9 mouse cellular contexts compared by ENCODE assay signal in the genomic region with DNA sequence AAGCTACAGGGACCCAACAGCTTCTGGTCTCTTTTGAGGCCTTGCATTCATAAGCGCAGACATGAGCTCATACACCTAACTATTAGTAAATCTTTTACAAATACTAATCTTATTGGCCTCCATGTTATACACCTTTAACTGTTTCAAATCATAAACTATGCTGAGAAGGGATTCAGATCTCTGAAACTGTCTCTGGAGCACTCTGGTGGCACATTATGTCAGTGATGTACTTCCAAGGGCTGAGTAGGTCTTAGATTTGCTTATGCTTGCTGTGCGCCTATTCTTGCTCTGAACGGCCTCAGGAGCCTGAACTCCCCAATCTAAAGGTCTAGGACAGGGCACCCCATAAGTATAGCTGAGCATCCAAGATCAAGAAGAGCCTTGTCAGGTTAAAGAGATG. TPM values are rescaled to one million over a fixed set of nuclear protein-coding genes. Genes with fewer than 3 reads are reported as not detected.
DNase-seq lines count a peak whose midpoint lies in the region; ATAC-seq and TF ChIP-seq lines count a peak whose summit lies in the region.
"Had no signal": no experiment of that assay in that cellular context is flagged by ENCODE, and none has a peak within 500 bp of the region (broad histone marks: within the 10 kb centered on the region; RNA-seq: fewer than 3 reads in every experiment).

No protein-coding gene starts in this region.

- H3K36me3 ChIP-seq in embryonic facial prominence, embryonic 14.5 days (ENCODE audit: control insufficient read depth, insufficient read depth, low read length): peaks cover 36% of the 10 kb centered on the region
- peaks cover 19% of the 10 kb centered on the region for H3K36me3 ChIP-seq in intestine, postnatal 0 days (ENCODE audit: control insufficient read depth, insufficient read depth)
- H3K36me3 ChIP-seq in neural tube, embryonic 14.5 days (ENCODE audit: control insufficient read depth, insufficient read depth, low read length): peaks cover 23% of the 10 kb centered on the region

- WGBS in embryonic facial prominence, embryonic 14.5 days: 77% methylated on average over 3 of the region's 3 CpGs
- WGBS in intestine, postnatal 0 days: 65% methylated on average over 3 of the region's 3 CpGs
- 60% methylated on average over 3 of the region's 3 CpGs for WGBS in neural tube, embryonic 14.5 days

- no peak for ATAC-seq in embryonic facial prominence, embryonic 14.5 days (ENCODE audit: low read depth)
- ATAC-seq in intestine, postnatal 0 days: no peak
- ATAC-seq in neural tube, embryonic 14.5 days (ENCODE audit: low read depth): no peak

- peak overlapping the region; percentile 64 for H3K4me3 ChIP-seq in left cerebral cortex, adult 2 months
- H3K4me3 ChIP-seq in embryonic facial prominence, embryonic 14.5 days (ENCODE audit: low read depth, low read length): peak overlapping the region; percentile 54
- H3K4me3 ChIP-seq in intestine, postnatal 0 days (ENCODE audit: low read depth, low read length): peak overlapping the region; percentile 49
- peak overlapping the region; percentile 61; the same call in 1 of the 2 replicates for H3K4me3 ChIP-seq in neural tube, embryonic 14.5 days (ENCODE audit: low read depth, low read length)

- no peak for TF ChIP-seq CTCF in left cerebral cortex, adult 2 months (IDR thresholded peaks at IDR 0.05)
- TF ChIP-seq CTCF in intestine, postnatal 0 days (IDR thresholded peaks at IDR 0.05; ENCODE audit: low read depth): no peak

- H3K9ac ChIP-seq in embryonic facial prominence, embryonic 14.5 days (ENCODE audit: low read depth, low read length): peak overlapping the region; percentile 86
- H3K9ac ChIP-seq in intestine, postnatal 0 days (ENCODE audit: low read depth, low read length): 0 out of 2 replicates have a peak overlapping the region, but pooled peaks have one; percentile 68
- H3K9ac ChIP-seq in neural tube, embryonic 14.5 days (replicated peaks; ENCODE audit: low read depth, low read length): no peak overlapping the region; the same call in 1 of the 2 replicates

- H3K4me1 ChIP-seq in embryonic facial prominence, embryonic 14.5 days (ENCODE audit: control insufficient read depth, insufficient read depth, low read length): peaks cover 26% of the 10 kb centered on the region
- 0 out of 2 replicates have a peak, but pooled peaks cover 9% of the 10 kb centered on the region for H3K4me1 ChIP-seq in intestine, postnatal 0 days (replicated peaks; ENCODE audit: control insufficient read depth, insufficient read depth, low read length)
- peaks cover 23% of the 10 kb centered on the region for H3K4me1 ChIP-seq in neural tube, embryonic 14.5 days (ENCODE audit: control insufficient read depth, insufficient read depth, low read length)

- intact Hi-C loops in left cerebral cortex, adult 2 months (cut with DNase I): loop anchor here (2.0 to 5.0 kb wide), 2 partner anchors 40 to 79 kb away; a partner anchor contains a TSS
- intact Hi-C loops in gastrocnemius, postnatal 14 days (cut with DNase I; ENCODE audit: low total_unique reads): no loop called here

- H3K4me2 ChIP-seq in embryonic facial prominence, embryonic 14.5 days (ENCODE audit: low read depth, low read length): peak overlapping the region; percentile 87
- H3K4me2 ChIP-seq in intestine, postnatal 0 days (replicated peaks; ENCODE audit: low read depth): peak overlapping the region; percentile 86
- peak overlapping the region; percentile 83 for H3K4me2 ChIP-seq in neural tube, embryonic 14.5 days (ENCODE audit: low read depth, low read length)

- DNase-seq in left cerebral cortex, adult 2 months (ENCODE audit: extremely low spot score in 1 of 2, low spot score in 2 of 2): no peak
- DNase-seq in left cerebral cortex, adult 9 months (ENCODE audit: low spot score in 2 of 2): no peak
- no peak for DNase-seq in embryonic facial prominence, embryonic 14.5 days (ENCODE audit: low spot score)
- DNase-seq in frontal cortex, postnatal 14 days (ENCODE audit: low spot score in 2 of 2): no peak
- no peak for DNase-seq in kidney, adult 11 months
- no peak for DNase-seq in gastrocnemius, postnatal 14 days

- no peaks in the 10 kb centered on the region for H3K27me3 ChIP-seq in embryonic facial prominence, embryonic 14.5 days (replicated peaks; ENCODE audit: control insufficient read depth, insufficient read depth, low read length)
- no peaks in the 10 kb centered on the region for H3K27me3 ChIP-seq in intestine, postnatal 0 days (replicated peaks; ENCODE audit: control insufficient read depth, insufficient read depth, low read length)
- H3K27me3 ChIP-seq in neural tube, embryonic 14.5 days (ENCODE audit: control insufficient read depth, insufficient read depth, low read length): no peaks in the 10 kb centered on the region

- peak overlapping the region; percentile 99 for H3K27ac ChIP-seq in left cerebral cortex, adult 2 months
- peak overlapping the region; percentile 97 for H3K27ac ChIP-seq in embryonic facial prominence, embryonic 14.5 days (replicated peaks; ENCODE audit: low read depth, low read length)
- H3K27ac ChIP-seq in intestine, postnatal 0 days (ENCODE audit: low read depth, low read length): peak overlapping the region; percentile 96; the same call in 1 of the 2 replicates
- H3K27ac ChIP-seq in neural tube, embryonic 14.5 days (ENCODE audit: low read depth, low read length): peak overlapping the region; percentile 99

- H3K9me3 ChIP-seq in embryonic facial prominence, embryonic 14.5 days (ENCODE audit: control insufficient read depth, low read length): no peaks in the 10 kb centered on the region
- H3K9me3 ChIP-seq in intestine, postnatal 0 days (ENCODE audit: control insufficient read depth): no peaks in the 10 kb centered on the region
- H3K9me3 ChIP-seq in neural tube, embryonic 14.5 days (ENCODE audit: control insufficient read depth, low read length): no peaks in the 10 kb centered on the region

RNA-seq across cellular contexts. Expression of a gene that starts 0.7 kb away (rescaled TPM):
- 100 to 1,000 TPM; 298 to 309 TPM for total RNA-seq in left cerebral cortex, adult 2 months (2021)
- polyA plus RNA-seq in embryonic facial prominence, embryonic 14.5 days (2014; fragmentation: Nextera tagmentation; extraction: Ambion mirVana): 392 and 415 TPM in 2 replicates
- polyA plus RNA-seq in intestine, postnatal 0 days (2015; fragmentation: Nextera tagmentation; extraction: Ambion mirVana): 238 and 259 TPM in 2 replicates
- 634 and 689 TPM in 2 replicates for polyA plus RNA-seq in neural tube, embryonic 14.5 days (2014; fragmentation: Nextera tagmentation; extraction: Ambion mirVana)
- total RNA-seq in gastrocnemius, postnatal 14 days (2021): 100 to 1,000 TPM; 207 to 228 TPM

RNA-seq across cellular contexts. Expression of a gene that starts 3.3 kb away (rescaled TPM):
- 1 to 10 TPM; 3.3 to 4.0 TPM for total RNA-seq in left cerebral cortex, adult 2 months (2021)
- polyA plus RNA-seq in embryonic facial prominence, embryonic 14.5 days (2014; fragmentation: Nextera tagmentation; extraction: Ambion mirVana): 14.3 and 16.1 TPM in 2 replicates
- 17.4 TPM in 2 replicates for polyA plus RNA-seq in intestine, postnatal 0 days (2015; fragmentation: Nextera tagmentation; extraction: Ambion mirVana)
- polyA plus RNA-seq in neural tube, embryonic 14.5 days (2014; fragmentation: Nextera tagmentation; extraction: Ambion mirVana): 2.6 and 4.4 TPM in 2 replicates
- 1 to 10 TPM; 1.7 to 1.9 TPM for total RNA-seq in gastrocnemius, postnatal 14 days (2021)

RNA-seq across cellular contexts. Expression of a gene that starts 14.0 kb away (rescaled TPM):
- not detected for total RNA-seq in left cerebral cortex, adult 2 months (2021)
- not detected in 2 replicates for polyA plus RNA-seq in embryonic facial prominence, embryonic 14.5 days (2014; fragmentation: Nextera tagmentation; extraction: Ambion mirVana)
- not detected in 2 replicates for polyA plus RNA-seq in intestine, postnatal 0 days (2015; fragmentation: Nextera tagmentation; extraction: Ambion mirVana)
- not detected in 2 replicates for polyA plus RNA-seq in neural tube, embryonic 14.5 days (2014; fragmentation: Nextera tagmentation; extraction: Ambion mirVana)
- not detected for total RNA-seq in gastrocnemius, postnatal 14 days (2021)
- polyA plus RNA-seq: gonadal fat pad, adult 2 months had no signal

RNA-seq across cellular contexts. Expression of a gene that starts 14.5 kb away (rescaled TPM):
- total RNA-seq in left cerebral cortex, adult 2 months (2021): 100 to 1,000 TPM; 170 to 181 TPM
- 13.8 and 14.9 TPM in 2 replicates for polyA plus RNA-seq in embryonic facial prominence, embryonic 14.5 days (2014; fragmentation: Nextera tagmentation; extraction: Ambion mirVana)
- 7.6 and 8.4 TPM in 2 replicates for polyA plus RNA-seq in intestine, postnatal 0 days (2015; fragmentation: Nextera tagmentation; extraction: Ambion mirVana)
- 21.5 and 27.5 TPM in 2 replicates for polyA plus RNA-seq in neural tube, embryonic 14.5 days (2014; fragmentation: Nextera tagmentation; extraction: Ambion mirVana)
- total RNA-seq in gastrocnemius, postnatal 14 days (2021): 10 to 100 TPM; 30.8 to 35.8 TPM

RNA-seq across cellular contexts. Expression of a gene that starts 27.6 kb away (rescaled TPM):
- total RNA-seq in left cerebral cortex, adult 2 months (2021): 1,000 to 10,000 TPM; 1,064 to 1,067 TPM
- 10.4 and 11.2 TPM in 2 replicates for polyA plus RNA-seq in embryonic facial prominence, embryonic 14.5 days (2014; fragmentation: Nextera tagmentation; extraction: Ambion mirVana)
- 3.5 and 4.6 TPM in 2 replicates for polyA plus RNA-seq in intestine, postnatal 0 days (2015; fragmentation: Nextera tagmentation; extraction: Ambion mirVana)
- polyA plus RNA-seq in neural tube, embryonic 14.5 days (2014; fragmentation: Nextera tagmentation; extraction: Ambion mirVana): 154 and 205 TPM in 2 replicates
- 1 to 10 TPM; 1.9 to 2.3 TPM for total RNA-seq in gastrocnemius, postnatal 14 days (2021)
